ENCODE assay signal across 21 mouse cellular contexts in the genomic region with DNA sequence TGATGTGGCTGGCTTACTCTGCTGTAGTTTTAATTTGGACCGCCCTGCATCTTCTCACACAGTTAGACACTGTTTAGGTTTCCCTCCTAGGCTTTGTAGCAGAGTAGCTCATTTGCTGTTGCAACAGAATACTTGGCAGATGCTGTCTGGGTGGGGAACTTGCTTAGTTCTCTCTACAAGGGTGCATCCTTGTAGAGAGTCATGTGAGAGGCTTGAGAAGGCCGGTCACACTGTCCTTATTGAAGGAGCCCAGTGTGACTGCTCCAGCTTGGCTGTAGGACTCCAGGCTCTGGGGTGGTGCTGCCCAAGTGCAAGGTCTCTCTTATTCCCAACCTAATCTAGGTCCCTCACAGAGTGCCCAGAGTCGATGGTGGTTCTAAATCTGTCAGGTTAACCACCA. TPM values are rescaled to one million over a fixed set of nuclear protein-coding genes. Genes with fewer than 3 reads are reported as not detected.
DNase-seq lines count a peak whose midpoint lies in the region; ATAC-seq and TF ChIP-seq lines count a peak whose summit lies in the region.
"Had no signal": no experiment of that assay in that cellular context is flagged by ENCODE, and none has a peak within 500 bp of the region (broad histone marks: within the 10 kb centered on the region; RNA-seq: fewer than 3 reads in every experiment).

No protein-coding gene starts in this region.

- no peaks in the 10 kb centered on the region for H3K9me3 ChIP-seq in heart, embryonic 11.5 days (replicated peaks; ENCODE audit: control insufficient read depth, low read length)
- peaks cover 3% of the 10 kb centered on the region; the same call in 1 of the 2 replicates for H3K9me3 ChIP-seq in E14TG2a.4 (ENCODE audit: low read length)
- H3K9me3 ChIP-seq: embryonic facial prominence, embryonic 12.5 days; embryonic facial prominence, embryonic 15.5 days; forebrain, embryonic 12.5 days; forebrain, embryonic 15.5 days; heart, embryonic 10.5 days; hindbrain, embryonic 12.5 days; hindbrain, embryonic 15.5 days had no signal

- no peak overlapping the region for H3K4me2 ChIP-seq in heart, embryonic 11.5 days
- H3K4me2 ChIP-seq: embryonic facial prominence, embryonic 12.5 days; embryonic facial prominence, embryonic 15.5 days; forebrain, embryonic 12.5 days; forebrain, embryonic 15.5 days; hindbrain, embryonic 12.5 days; hindbrain, embryonic 15.5 days had no signal

- no peak overlapping the region for H3K4me3 ChIP-seq in heart, embryonic 11.5 days (ENCODE audit: low read depth, low read length)
- peak overlapping the region; percentile 67 for H3K4me3 ChIP-seq in E14TG2a.4 (replicated peaks; ENCODE audit: low read length)
- no peak overlapping the region for H3K4me3 ChIP-seq in left cerebral cortex, adult 2 months
- H3K4me3 ChIP-seq: embryonic facial prominence, embryonic 12.5 days; embryonic facial prominence, embryonic 15.5 days; forebrain, embryonic 12.5 days; forebrain, embryonic 15.5 days; heart, adult 2 months; heart, embryonic 10.5 days; hindbrain, embryonic 12.5 days; hindbrain, embryonic 15.5 days had no signal

- intact Hi-C loops in left cerebral cortex, adult 2 months (cut with DNase I) = no loop called here

- H3K27ac ChIP-seq in heart, embryonic 11.5 days (ENCODE audit: low read depth, low read length) = no peak overlapping the region
- no peak overlapping the region for H3K27ac ChIP-seq in left cerebral cortex, adult 2 months
- H3K27ac ChIP-seq: embryonic facial prominence, embryonic 12.5 days; embryonic facial prominence, embryonic 15.5 days; forebrain, embryonic 12.5 days; forebrain, embryonic 15.5 days; heart, adult 2 months; heart, embryonic 10.5 days; hindbrain, embryonic 12.5 days; hindbrain, embryonic 15.5 days had no signal

- no peak for TF ChIP-seq CTCF in E14TG2a.4 (conservative IDR thresholded peaks at IDR 0.05; ENCODE audit: low read length)
- no peak for TF ChIP-seq CTCF in left cerebral cortex, adult 2 months (IDR thresholded peaks at IDR 0.05)

- H3K9ac ChIP-seq in heart, embryonic 11.5 days (ENCODE audit: low read depth, low read length) = no peak overlapping the region
- H3K9ac ChIP-seq: embryonic facial prominence, embryonic 12.5 days; embryonic facial prominence, embryonic 15.5 days; forebrain, embryonic 12.5 days; forebrain, embryonic 15.5 days; hindbrain, embryonic 12.5 days; hindbrain, embryonic 15.5 days had no signal

- 90% methylated on average over 3 of the region's 3 CpGs for WGBS in heart, embryonic 11.5 days (ENCODE audit: insufficient replicate concordance)

- no peaks in the 10 kb centered on the region for H3K4me1 ChIP-seq in heart, embryonic 11.5 days (ENCODE audit: control insufficient read depth, insufficient read depth, low read length)
- peaks cover 93% of the 10 kb centered on the region for H3K4me1 ChIP-seq in E14TG2a.4 (replicated peaks; ENCODE audit: low read depth, low read length)
- H3K4me1 ChIP-seq: embryonic facial prominence, embryonic 12.5 days; embryonic facial prominence, embryonic 15.5 days; forebrain, embryonic 12.5 days; forebrain, embryonic 15.5 days; hindbrain, embryonic 12.5 days; hindbrain, embryonic 15.5 days had no signal

- no peaks in the 10 kb centered on the region for H3K27me3 ChIP-seq in heart, embryonic 11.5 days (ENCODE audit: control insufficient read depth, insufficient read depth, low read length)
- H3K27me3 ChIP-seq in E14TG2a.4 (ENCODE audit: insufficient read depth, low read length) = no peaks in the 10 kb centered on the region
- H3K27me3 ChIP-seq: embryonic facial prominence, embryonic 12.5 days; embryonic facial prominence, embryonic 15.5 days; forebrain, embryonic 12.5 days; forebrain, embryonic 15.5 days; hindbrain, embryonic 12.5 days; hindbrain, embryonic 15.5 days had no signal

- peaks cover 51% of the 10 kb centered on the region for H3K36me3 ChIP-seq in heart, embryonic 11.5 days (ENCODE audit: control insufficient read depth, insufficient read depth, low read length)
- peaks cover 94% of the 10 kb centered on the region for H3K36me3 ChIP-seq in E14TG2a.4 (ENCODE audit: insufficient read depth, low read length)

- ATAC-seq in heart, embryonic 11.5 days (replicated peaks; ENCODE audit: insufficient number of reproducible peaks, low FRiP score, low TSS enrichment) = no peak
- no peak for ATAC-seq in erythroid progenitor cell, adult 5-6 weeks (replicated peaks; ENCODE audit: low FRiP score, poor library complexity, severe bottlenecking)
- ATAC-seq: forebrain, embryonic 15.5 days; intestine, postnatal 0 days had no signal

- peak; percentile 92 for DNase-seq in heart, adult 11 months
- peak; percentile 36 for DNase-seq in R1 (ENCODE audit: low read depth, low spot score)
- no peak for DNase-seq in left cerebral cortex, adult 2 months (ENCODE audit: extremely low spot score in 1 of 2, low spot score in 2 of 2)
- DNase-seq: adrenal gland, adult 2 months; adrenal gland, postnatal 25 days; cerebellum, adult 18-20 months; cerebellum, adult 9-10 months; cerebellum, postnatal 14 days; gastrocnemius, postnatal 25 days; heart, adult 2 months had no signal

RNA-seq across cellular contexts. Expression of a gene that starts 8.7 kb away (rescaled TPM):
- polyA plus RNA-seq in heart, embryonic 11.5 days (2014; fragmentation: Nextera tagmentation; extraction: Ambion mirVana) = 64.5 and 75.5 TPM in 2 replicates
- total RNA-seq in erythroid progenitor cell, adult 5-6 weeks (2015; ENCODE audit: low replicate concordance) = 18.0 and 22.3 TPM in 2 replicates
- total RNA-seq in erythroid progenitor cell, adult 5-6 weeks (2017; ENCODE audit: low replicate concordance) = 8.2 and 12.2 TPM in 2 replicates
- 10 to 100 TPM; 40.2 to 46.5 TPM for total RNA-seq in left cerebral cortex, adult 2 months (2021)

Comparison
In these comparisons a context has a peak if more than half of its experiments do, and no peak if none do; other contexts are left out.
1. DNase-seq: peak in heart, adult 11 months (single experiment) and R1 (single experiment); none in left cerebral cortex, adult 2 months (0 of 2).